Mouse (Mus musculus): ENCODE measurements around the gene Slc34a1. TPM values are rescaled to one million over a fixed set of nuclear protein-coding genes. Genes with fewer than 3 reads are reported as not detected.

The Slc34a1 gene
- total and polyA plus RNA-seq, 2 experiments from 2014 or later, result 0.95 TPM; not detected in 1

DNA sequence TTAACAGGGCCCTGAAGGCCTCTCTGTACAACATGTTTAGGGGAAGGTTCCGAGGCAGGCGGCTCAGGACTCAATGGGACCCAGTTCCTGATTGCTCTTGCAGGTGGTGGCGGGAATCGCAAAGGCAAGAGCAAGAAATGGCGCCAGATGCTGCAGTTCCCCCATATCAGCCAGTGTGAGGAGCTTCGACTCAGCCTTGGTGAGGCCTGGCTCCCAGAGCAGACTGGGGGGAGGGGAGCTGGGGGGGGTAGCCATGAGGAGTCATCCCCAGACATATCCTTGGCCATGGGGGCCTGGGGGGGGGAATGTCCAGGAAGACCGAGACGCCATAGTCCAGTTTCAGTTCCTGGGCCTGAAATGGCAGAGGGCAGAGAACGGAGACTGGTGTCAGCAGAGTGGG, 51.2 kb downstream of the Slc34a1 start:
- no peaks in the 10 kb centered on the region for H3K27me3 ChIP-seq (ENCODE audit: insufficient read depth, low read length)
- no peak overlapping the region for H3K4me3 ChIP-seq (ENCODE audit: low read depth, low read length)
- H3K27ac ChIP-seq (ENCODE audit: low read depth, low read length), result no peak overlapping the region
- no peak for TF ChIP-seq CTCF (IDR thresholded peaks at IDR 0.05; ENCODE audit: low read depth)
- no peaks in the 10 kb centered on the region for H3K9me3 ChIP-seq (ENCODE audit: low read length)
- peaks cover 40% of the 10 kb centered on the region for H3K36me3 ChIP-seq (ENCODE audit: insufficient read depth)
- H3K9ac ChIP-seq, result no peak overlapping the region
- H3K4me1 ChIP-seq (ENCODE audit: insufficient read depth), result no peaks in the 10 kb centered on the region; the same call in 1 of the 2 replicates
- H3K4me2 ChIP-seq (ENCODE audit: low read depth), result no peak overlapping the region
- ATAC-seq (no peak), DNase-seq (no peak)
- WGBS, result 90% methylated on average over 9 of the region's 9 CpGs

DNA sequence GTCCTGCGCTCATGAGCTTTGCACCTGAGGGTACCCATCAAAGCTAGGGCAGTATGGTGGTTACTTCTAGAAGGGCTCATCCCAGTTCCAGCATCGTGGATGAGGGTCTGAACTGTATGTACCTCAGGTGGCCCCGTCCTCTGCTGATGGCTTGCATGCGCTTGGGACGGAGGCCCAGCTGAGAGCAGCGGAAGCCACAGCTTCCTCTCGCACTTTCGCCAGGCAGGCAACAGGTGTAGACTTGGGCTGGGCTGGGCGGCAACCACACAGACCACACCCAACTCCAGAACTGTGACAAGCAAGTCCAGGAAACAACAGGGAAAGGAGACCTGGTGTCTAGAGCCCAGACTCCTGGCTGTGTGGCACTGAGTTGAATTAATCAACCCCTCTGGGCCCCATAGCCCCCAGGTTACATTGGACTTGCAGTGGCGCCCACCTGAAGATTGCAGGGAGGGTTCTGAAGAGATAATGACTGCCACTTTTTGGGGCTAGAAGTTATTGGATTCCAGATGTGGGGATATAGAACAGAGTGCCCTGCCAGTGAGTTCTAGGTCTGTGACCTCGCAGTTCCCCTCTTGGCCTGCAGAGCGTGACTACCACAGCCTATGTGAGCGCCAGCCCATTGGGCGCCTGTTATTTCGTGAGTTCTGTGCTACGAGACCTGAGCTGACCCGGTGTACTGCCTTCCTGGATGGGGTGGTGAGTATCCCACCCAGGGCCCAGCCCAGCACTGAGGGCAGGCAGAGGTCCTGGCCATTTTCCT, 51.9 kb downstream of the Slc34a1 start:
- ATAC-seq (no peak), DNase-seq (no peak)
- Histone ChIP-seq H3K36me3 (ENCODE audit: insufficient read depth) (peaks cover 46% of the 10 kb centered on the region), H3K27me3 (ENCODE audit: insufficient read depth, low read length) (no peaks in the 10 kb centered on the region), H3K9me3 (ENCODE audit: low read length) (no peaks in the 10 kb centered on the region), H3K9ac (no peak overlapping the region), H3K27ac (ENCODE audit: low read depth, low read length) (no peak overlapping the region), H3K4me3 (ENCODE audit: low read depth, low read length) (no peak overlapping the region), H3K4me1 (ENCODE audit: insufficient read depth) (no peaks in the 10 kb centered on the region; the same call in 1 of the 2 replicates), H3K4me2 (ENCODE audit: low read depth) (no peak overlapping the region)
- TF ChIP-seq CTCF (IDR thresholded peaks at IDR 0.05; ENCODE audit: low read depth), result peak; percentile 28
- 87% methylated on average over 17 of the region's 17 CpGs for WGBS

DNA sequence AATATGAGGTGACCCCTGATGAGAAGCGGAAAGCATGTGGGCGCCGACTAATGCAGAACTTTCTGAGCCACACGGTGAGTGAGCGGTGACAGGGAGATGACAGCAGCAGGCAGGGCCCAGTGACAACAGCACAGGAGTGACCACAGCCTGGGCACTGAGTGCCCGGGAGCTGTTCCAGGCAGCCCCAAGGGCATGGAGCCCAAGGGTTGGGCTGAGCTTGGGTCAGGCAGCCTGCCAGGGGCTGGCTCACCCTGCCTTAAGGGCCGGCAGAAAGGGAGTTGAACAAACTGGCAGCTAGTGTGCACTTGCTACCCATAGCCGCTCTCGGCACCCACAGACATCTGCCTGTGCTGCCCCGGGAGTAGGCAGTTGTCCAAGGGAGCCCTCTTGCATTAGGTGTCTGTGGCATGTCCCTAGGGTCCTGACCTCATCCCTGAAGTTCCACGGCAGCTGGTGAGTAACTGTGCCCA, 52.6 kb downstream of the Slc34a1 start:
- H3K27me3 ChIP-seq (ENCODE audit: insufficient read depth, low read length), result no peaks in the 10 kb centered on the region
- H3K9me3 ChIP-seq (ENCODE audit: low read length), result no peaks in the 10 kb centered on the region
- H3K9ac ChIP-seq, result no peak overlapping the region
- DNase-seq, result peak; percentile 52
- no peaks in the 10 kb centered on the region; the same call in 1 of the 2 replicates for H3K4me1 ChIP-seq (ENCODE audit: insufficient read depth)
- H3K36me3 ChIP-seq (ENCODE audit: insufficient read depth), result peaks cover 52% of the 10 kb centered on the region
- H3K4me2 ChIP-seq (ENCODE audit: low read depth), result no peak overlapping the region
- 75% methylated on average over 11 of the region's 11 CpGs for WGBS
- TF ChIP-seq CTCF (IDR thresholded peaks at IDR 0.05; ENCODE audit: low read depth), result no peak
- no peak overlapping the region for H3K4me3 ChIP-seq (ENCODE audit: low read depth, low read length)
- peak; percentile 65 for ATAC-seq
- no peak overlapping the region for H3K27ac ChIP-seq (ENCODE audit: low read depth, low read length)

DNA sequence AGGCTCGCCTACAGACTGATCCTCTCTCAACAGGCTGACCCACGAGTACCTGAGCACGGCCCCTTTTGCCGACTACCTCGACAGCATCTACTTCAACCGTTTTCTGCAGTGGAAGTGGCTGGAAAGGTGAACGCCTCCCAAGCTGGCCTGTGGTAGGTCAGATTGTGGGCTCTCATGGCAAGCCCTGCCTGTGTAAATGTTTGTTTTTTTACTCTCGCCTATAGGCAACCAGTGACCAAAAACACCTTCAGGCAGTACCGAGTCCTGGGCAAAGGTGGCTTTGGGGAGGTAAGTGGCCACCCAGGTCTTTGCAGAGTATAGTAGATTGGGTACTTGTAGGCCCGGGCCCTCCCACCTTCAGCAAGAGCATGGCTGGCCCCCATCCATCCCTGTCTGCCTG, 53.3 kb downstream of the Slc34a1 start:
- no peak overlapping the region for H3K4me3 ChIP-seq (ENCODE audit: low read depth, low read length)
- no peak overlapping the region for H3K9ac ChIP-seq
- ATAC-seq (no peak), DNase-seq (no peak)
- no peak overlapping the region for H3K4me2 ChIP-seq (ENCODE audit: low read depth)
- H3K27ac ChIP-seq (ENCODE audit: low read depth, low read length), result no peak overlapping the region
- H3K36me3 ChIP-seq (ENCODE audit: insufficient read depth), result peaks cover 60% of the 10 kb centered on the region
- no peaks in the 10 kb centered on the region for H3K9me3 ChIP-seq (ENCODE audit: low read length)
- H3K4me1 ChIP-seq (ENCODE audit: insufficient read depth), result no peaks in the 10 kb centered on the region; the same call in 1 of the 2 replicates
- no peak for TF ChIP-seq CTCF (IDR thresholded peaks at IDR 0.05; ENCODE audit: low read depth)
- 93% methylated on average over 10 of the region's 10 CpGs for WGBS
- H3K27me3 ChIP-seq (ENCODE audit: insufficient read depth, low read length), result no peaks in the 10 kb centered on the region

DNA sequence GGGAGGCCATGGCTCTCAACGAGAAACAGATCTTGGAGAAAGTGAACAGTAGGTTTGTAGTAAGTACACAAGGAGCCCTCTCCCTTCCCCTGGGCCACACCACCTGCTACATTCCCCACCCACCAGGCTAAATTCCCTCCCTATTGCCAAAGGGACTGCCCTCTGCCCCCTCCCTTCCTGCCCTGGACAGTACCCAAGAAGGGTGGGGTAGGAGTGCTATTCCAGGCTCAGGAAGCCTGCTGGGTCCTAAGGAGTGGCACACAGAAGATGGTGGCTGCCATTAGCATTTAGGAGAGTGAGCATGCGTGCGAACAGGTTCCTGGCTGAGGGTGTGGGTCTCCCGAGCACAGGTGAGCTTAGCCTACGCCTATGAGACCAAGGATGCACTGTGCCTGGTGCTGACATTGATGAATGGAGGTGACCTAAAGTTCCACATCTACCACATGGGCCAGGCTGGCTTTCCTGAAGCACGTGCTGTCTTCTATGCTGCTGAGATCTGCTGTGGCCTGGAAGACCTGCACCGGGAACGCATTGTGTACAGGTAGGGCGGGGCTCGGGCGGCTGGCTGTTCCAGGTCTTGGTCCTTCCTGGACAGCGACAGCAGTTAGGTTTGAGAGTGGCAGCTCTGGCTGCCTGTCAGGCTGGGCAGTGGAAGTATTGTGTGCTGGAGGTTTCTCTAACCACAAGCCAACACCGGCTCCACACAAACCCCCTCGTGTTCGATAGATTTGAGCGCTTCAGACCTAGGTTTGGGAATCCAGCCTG, 54.0 kb downstream of the Slc34a1 start:
- WGBS, result 95% methylated on average over 16 of the region's 16 CpGs
- H3K36me3 ChIP-seq (ENCODE audit: insufficient read depth), result peaks cover 65% of the 10 kb centered on the region
- H3K9me3 ChIP-seq (ENCODE audit: low read length), result no peaks in the 10 kb centered on the region
- H3K4me2 ChIP-seq (ENCODE audit: low read depth), result no peak overlapping the region
- no peaks in the 10 kb centered on the region for H3K4me1 ChIP-seq (ENCODE audit: insufficient read depth)
- no peak for TF ChIP-seq CTCF (IDR thresholded peaks at IDR 0.05; ENCODE audit: low read depth)
- no peak overlapping the region for H3K4me3 ChIP-seq (ENCODE audit: low read depth, low read length)
- DNase-seq (no peak), ATAC-seq (no peak)
- no peak overlapping the region for H3K9ac ChIP-seq
- H3K27me3 ChIP-seq (ENCODE audit: insufficient read depth, low read length), result no peaks in the 10 kb centered on the region
- no peak overlapping the region for H3K27ac ChIP-seq (ENCODE audit: low read depth, low read length)

DNA sequence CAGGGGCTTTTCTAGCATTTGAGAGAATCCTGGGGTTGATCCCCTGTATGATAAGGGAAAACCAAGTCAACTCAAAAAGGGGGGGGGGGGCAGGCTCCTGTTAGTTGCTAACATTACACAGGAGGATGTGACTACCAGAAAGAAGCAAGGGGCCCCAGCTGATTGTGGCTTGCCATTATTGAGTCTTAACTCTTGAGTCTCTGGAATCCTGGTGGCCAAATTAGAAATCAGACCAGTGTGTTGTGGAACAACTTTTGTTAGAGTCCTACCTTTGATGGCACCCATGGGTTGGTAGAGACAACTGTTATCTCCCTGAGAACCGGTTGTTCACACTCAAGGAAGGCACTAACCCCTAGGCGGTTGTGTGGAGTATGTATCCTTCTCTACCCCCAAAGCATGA, 65.0 kb downstream of the Slc34a1 start:
- TF ChIP-seq CTCF (IDR thresholded peaks at IDR 0.05; ENCODE audit: low read depth), result no peak
- peaks cover 27% of the 10 kb centered on the region for H3K36me3 ChIP-seq (ENCODE audit: insufficient read depth)
- no peak for ATAC-seq
- no peaks in the 10 kb centered on the region for H3K27me3 ChIP-seq (ENCODE audit: insufficient read depth, low read length)
- no peak overlapping the region for H3K4me3 ChIP-seq (ENCODE audit: low read depth, low read length)
- no peak overlapping the region for H3K27ac ChIP-seq (ENCODE audit: low read depth, low read length)
- peak overlapping the region; percentile 83; the same call in 1 of the 2 replicates for H3K4me2 ChIP-seq (ENCODE audit: low read depth)
- no peaks in the 10 kb centered on the region for H3K9me3 ChIP-seq (ENCODE audit: low read length)
- 65% methylated on average over 2 of the region's 2 CpGs for WGBS
- DNase-seq, result no peak
- peaks cover 22% of the 10 kb centered on the region for H3K4me1 ChIP-seq (ENCODE audit: insufficient read depth)
- H3K9ac ChIP-seq, result no peak overlapping the region

All from forebrain, postnatal 0 days (tissue).